Mouse (Mus musculus): ENCODE measurements around the gene Capzb. TPM values are rescaled to one million over a fixed set of nuclear protein-coding genes. Genes with fewer than 3 reads are reported as not detected.

Capzb gene
- polyA plus RNA-seq, 1 experiment from 2014 or later = 250 TPM

DNA sequence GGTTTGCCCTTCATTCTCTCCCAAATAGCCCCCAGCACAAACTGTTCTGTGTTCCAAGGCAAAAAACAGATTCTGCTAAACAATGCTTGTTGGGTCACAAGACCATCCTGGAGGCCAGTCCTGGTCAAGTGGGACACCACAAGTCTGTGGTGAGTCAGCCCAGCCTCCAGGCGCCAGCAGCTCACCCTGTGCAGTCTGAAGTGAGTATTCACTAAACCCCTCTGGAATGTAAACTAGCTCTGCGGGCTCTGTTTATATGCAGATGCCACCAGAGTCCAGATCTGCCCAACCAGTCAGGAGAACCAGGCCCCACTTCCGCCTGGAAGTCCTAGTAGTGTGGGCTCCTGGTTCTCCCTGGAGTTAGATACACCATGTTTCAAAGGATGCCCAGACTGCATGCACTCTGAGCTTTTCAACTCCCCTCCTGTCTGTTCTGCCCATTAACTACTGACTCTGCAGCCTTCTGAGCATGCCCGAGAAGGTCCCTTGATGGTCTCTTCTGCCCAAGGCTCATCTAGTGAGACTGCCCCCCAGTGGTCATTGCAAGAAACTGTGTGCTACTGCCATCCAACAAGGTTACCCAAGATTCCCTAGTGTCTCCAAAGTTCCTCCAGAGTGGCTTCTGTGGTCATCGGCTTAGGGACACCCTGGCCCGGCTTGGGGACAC is 39.9 kb downstream of the Capzb start:
- H3K4me3 ChIP-seq (replicated peaks; ENCODE audit: low read depth, low read length) = no peak overlapping the region
- H3K9me3 ChIP-seq (ENCODE audit: control insufficient read depth, low read length) = no peaks in the 10 kb centered on the region
- H3K27me3 ChIP-seq (ENCODE audit: control insufficient read depth, insufficient read depth, low read length) = no peaks in the 10 kb centered on the region
- DNase-seq (peak; percentile 71), ATAC-seq (ENCODE audit: low FRiP score, low TSS enrichment) (no peak)
- H3K36me3 ChIP-seq (ENCODE audit: control insufficient read depth, insufficient read depth, low read length) = peaks cover 6% of the 10 kb centered on the region; the same call in 1 of the 2 replicates
- H3K9ac ChIP-seq (replicated peaks; ENCODE audit: low read length) = no peak overlapping the region
- 46% methylated on average over 6 of the region's 6 CpGs for WGBS
- H3K4me2 ChIP-seq (ENCODE audit: low read length) = no peak overlapping the region
- no peak overlapping the region for H3K27ac ChIP-seq (replicated peaks; ENCODE audit: low read depth, low read length)
- peaks cover 11% of the 10 kb centered on the region; the same call in 1 of the 2 replicates for H3K4me1 ChIP-seq (ENCODE audit: control insufficient read depth, insufficient read depth, low read length)

DNA sequence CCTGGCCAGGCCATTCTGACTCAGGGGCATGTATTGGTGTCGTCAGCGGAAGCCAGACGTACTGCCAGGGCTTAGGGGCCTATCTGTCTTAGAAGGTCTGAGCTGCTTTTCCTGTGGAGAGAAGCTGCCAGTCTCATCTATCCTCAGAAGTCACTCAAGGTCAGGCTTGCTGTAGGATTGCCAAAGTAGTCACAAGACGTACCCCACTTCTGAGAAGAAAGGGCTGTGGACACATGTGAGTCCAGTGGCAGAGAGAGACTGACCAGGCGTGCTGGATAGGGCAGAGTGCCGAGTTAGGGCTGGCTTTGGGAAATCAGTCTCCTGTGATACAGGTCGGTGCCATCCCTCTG is 40.4 kb downstream of the Capzb start:
- no peaks in the 10 kb centered on the region for H3K27me3 ChIP-seq (ENCODE audit: control insufficient read depth, insufficient read depth, low read length)
- no peak overlapping the region for H3K4me2 ChIP-seq (ENCODE audit: low read length)
- ATAC-seq (ENCODE audit: low FRiP score, low TSS enrichment) (no peak), DNase-seq (no peak)
- WGBS = 94% methylated on average over 7 of the region's 7 CpGs
- H3K4me1 ChIP-seq (ENCODE audit: control insufficient read depth, insufficient read depth, low read length) = peaks cover 11% of the 10 kb centered on the region; the same call in 1 of the 2 replicates
- no peak overlapping the region for H3K27ac ChIP-seq (replicated peaks; ENCODE audit: low read depth, low read length)
- no peak overlapping the region for H3K4me3 ChIP-seq (replicated peaks; ENCODE audit: low read depth, low read length)
- H3K9me3 ChIP-seq (ENCODE audit: control insufficient read depth, low read length) = no peaks in the 10 kb centered on the region
- H3K36me3 ChIP-seq (ENCODE audit: control insufficient read depth, insufficient read depth, low read length) = peaks cover 6% of the 10 kb centered on the region; the same call in 1 of the 2 replicates
- H3K9ac ChIP-seq (replicated peaks; ENCODE audit: low read length) = no peak overlapping the region

DNA sequence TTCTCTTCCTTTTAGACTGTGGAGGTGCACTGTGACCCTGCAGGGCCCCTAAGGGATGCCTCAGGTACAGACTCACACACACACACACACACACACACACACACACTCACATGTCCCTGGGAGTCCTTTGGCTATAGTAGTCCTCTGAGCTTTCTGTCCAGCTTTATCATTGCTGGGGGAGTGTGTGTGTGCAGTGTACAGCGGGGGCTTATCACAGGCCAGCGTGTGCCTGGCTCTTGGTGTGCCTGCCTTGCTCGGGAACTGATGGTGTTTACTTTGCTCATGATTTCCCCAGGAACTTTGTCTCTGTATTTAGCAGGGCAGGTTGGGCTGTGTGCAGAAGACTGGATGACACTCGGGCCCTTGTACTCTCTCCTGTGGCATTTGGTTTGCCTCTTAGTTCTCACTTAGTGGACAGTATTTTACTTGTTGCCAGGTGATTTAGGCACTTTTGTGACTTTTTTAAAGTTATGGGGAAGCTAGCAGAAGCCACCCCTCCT is 41.1 kb downstream of the Capzb start:
- ATAC-seq (ENCODE audit: low FRiP score, low TSS enrichment) (no peak), DNase-seq (no peak)
- Histone ChIP-seq H3K27ac (replicated peaks; ENCODE audit: low read depth, low read length) (no peak overlapping the region), H3K9me3 (ENCODE audit: control insufficient read depth, low read length) (no peaks in the 10 kb centered on the region), H3K4me2 (ENCODE audit: low read length) (no peak overlapping the region), H3K36me3 (ENCODE audit: control insufficient read depth, insufficient read depth, low read length) (peaks cover 9% of the 10 kb centered on the region; the same call in 1 of the 2 replicates), H3K9ac (replicated peaks; ENCODE audit: low read length) (no peak overlapping the region), H3K27me3 (ENCODE audit: control insufficient read depth, insufficient read depth, low read length) (no peaks in the 10 kb centered on the region), H3K4me1 (ENCODE audit: control insufficient read depth, insufficient read depth, low read length) (peaks cover 11% of the 10 kb centered on the region; the same call in 1 of the 2 replicates), H3K4me3 (replicated peaks; ENCODE audit: low read depth, low read length) (no peak overlapping the region)
- 86% methylated on average over 4 of the region's 4 CpGs for WGBS

DNA sequence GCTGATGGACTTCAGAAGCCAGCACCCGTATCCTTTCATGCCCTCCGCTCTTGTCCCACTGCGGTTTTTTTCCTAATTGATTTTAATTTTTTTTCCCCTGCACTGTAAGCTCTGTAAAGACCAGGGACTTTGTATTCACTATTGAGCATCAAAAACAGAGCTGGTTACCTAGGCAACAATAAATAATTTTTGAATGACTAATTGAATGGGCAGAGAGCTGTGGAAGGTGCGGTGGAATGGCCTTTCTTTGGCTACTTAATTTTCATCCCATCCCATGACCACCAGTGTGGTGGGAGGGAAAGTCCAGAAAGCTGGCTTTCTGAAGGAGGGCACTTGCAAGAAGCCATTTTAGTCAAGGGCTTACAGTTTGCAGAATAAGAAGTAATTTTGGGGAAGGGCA is 41.6 kb downstream of the Capzb start:
- WGBS = 74% methylated on average over 4 of the region's 4 CpGs

DNA sequence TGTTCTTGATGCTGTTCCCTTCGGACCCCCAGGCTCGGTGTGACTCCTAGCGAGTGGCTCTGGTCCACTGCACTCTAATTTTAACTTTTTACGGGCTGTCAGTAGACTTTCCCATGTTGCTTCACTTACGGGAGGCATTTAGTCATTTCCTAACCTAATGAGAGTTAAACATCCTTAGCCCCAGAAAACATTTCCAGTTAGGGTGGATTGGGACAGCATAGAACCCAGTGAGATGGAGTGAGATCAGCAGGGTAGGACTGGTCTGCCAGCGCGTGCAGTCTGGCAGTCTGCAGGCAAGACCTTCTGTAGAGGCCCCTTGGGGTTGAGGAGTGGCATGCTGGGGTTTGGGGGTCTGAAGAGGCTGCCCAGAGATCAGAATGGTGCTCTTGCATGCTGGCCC is 42.9 kb downstream of the Capzb start:
- ATAC-seq (ENCODE audit: low FRiP score, low TSS enrichment) (no peak), DNase-seq (no peak)
- WGBS = 95% methylated on average over 7 of the region's 7 CpGs
- no peaks in the 10 kb centered on the region for H3K27me3 ChIP-seq (ENCODE audit: control insufficient read depth, insufficient read depth, low read length)
- peaks cover 6% of the 10 kb centered on the region; the same call in 1 of the 2 replicates for H3K4me1 ChIP-seq (ENCODE audit: control insufficient read depth, insufficient read depth, low read length)
- H3K9me3 ChIP-seq (ENCODE audit: control insufficient read depth, low read length) = no peaks in the 10 kb centered on the region
- H3K4me3 ChIP-seq (replicated peaks; ENCODE audit: low read depth, low read length) = no peak overlapping the region
- peaks cover 27% of the 10 kb centered on the region for H3K36me3 ChIP-seq (ENCODE audit: control insufficient read depth, insufficient read depth, low read length)
- H3K9ac ChIP-seq (replicated peaks; ENCODE audit: low read length) = no peak overlapping the region
- H3K27ac ChIP-seq (replicated peaks; ENCODE audit: low read depth, low read length) = no peak overlapping the region
- H3K4me2 ChIP-seq (ENCODE audit: low read length) = no peak overlapping the region

More for the DNA sequence above, 41.6 kb downstream of the Capzb start:
- peaks cover 14% of the 10 kb centered on the region for H3K36me3 ChIP-seq (ENCODE audit: control insufficient read depth, insufficient read depth, low read length)
- no peak overlapping the region for H3K9ac ChIP-seq (replicated peaks; ENCODE audit: low read length)
- no peak overlapping the region for H3K4me2 ChIP-seq (ENCODE audit: low read length)
- no peak overlapping the region for H3K27ac ChIP-seq (replicated peaks; ENCODE audit: low read depth, low read length)
- no peak for ATAC-seq (ENCODE audit: low FRiP score, low TSS enrichment)
- H3K4me3 ChIP-seq (replicated peaks; ENCODE audit: low read depth, low read length) = no peak overlapping the region
- H3K4me1 ChIP-seq (ENCODE audit: control insufficient read depth, insufficient read depth, low read length) = peaks cover 11% of the 10 kb centered on the region; the same call in 1 of the 2 replicates
- no peaks in the 10 kb centered on the region for H3K27me3 ChIP-seq (ENCODE audit: control insufficient read depth, insufficient read depth, low read length)
- DNase-seq = no peak
- no peaks in the 10 kb centered on the region for H3K9me3 ChIP-seq (ENCODE audit: control insufficient read depth, low read length)

DNA sequence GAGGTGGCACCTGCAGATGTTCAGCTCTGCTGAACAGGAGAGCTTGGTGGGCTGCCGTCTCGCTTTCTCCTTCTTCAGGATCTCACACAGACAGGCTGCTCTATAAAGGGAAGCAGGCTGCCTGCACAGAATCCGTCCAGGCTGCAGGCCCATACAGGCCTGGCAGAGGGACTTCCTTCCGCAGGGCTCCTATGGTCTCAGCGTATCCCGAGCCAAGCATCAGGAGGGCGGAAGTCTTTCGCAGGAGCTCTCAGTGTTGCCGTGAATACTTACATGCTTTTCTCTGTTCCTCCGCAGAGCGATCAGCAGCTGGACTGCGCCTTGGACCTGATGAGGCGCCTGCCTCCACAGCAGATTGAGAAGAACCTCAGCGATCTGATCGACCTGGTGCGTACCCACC is 45.9 kb downstream of the Capzb start:
- Histone ChIP-seq H3K4me1 (ENCODE audit: control insufficient read depth, insufficient read depth, low read length) (0 out of 2 replicates have a peak, but pooled peaks cover 2% of the 10 kb centered on the region), H3K4me3 (replicated peaks; ENCODE audit: low read depth, low read length) (no peak overlapping the region), H3K4me2 (ENCODE audit: low read length) (no peak overlapping the region), H3K27me3 (ENCODE audit: control insufficient read depth, insufficient read depth, low read length) (no peaks in the 10 kb centered on the region), H3K36me3 (ENCODE audit: control insufficient read depth, insufficient read depth, low read length) (peaks cover 38% of the 10 kb centered on the region), H3K9me3 (ENCODE audit: control insufficient read depth, low read length) (no peaks in the 10 kb centered on the region), H3K27ac (replicated peaks; ENCODE audit: low read depth, low read length) (no peak overlapping the region), H3K9ac (replicated peaks; ENCODE audit: low read length) (no peak overlapping the region)
- DNase-seq (no peak), ATAC-seq (ENCODE audit: low FRiP score, low TSS enrichment) (no peak)
- WGBS = 90% methylated on average over 16 of the region's 16 CpGs

DNA sequence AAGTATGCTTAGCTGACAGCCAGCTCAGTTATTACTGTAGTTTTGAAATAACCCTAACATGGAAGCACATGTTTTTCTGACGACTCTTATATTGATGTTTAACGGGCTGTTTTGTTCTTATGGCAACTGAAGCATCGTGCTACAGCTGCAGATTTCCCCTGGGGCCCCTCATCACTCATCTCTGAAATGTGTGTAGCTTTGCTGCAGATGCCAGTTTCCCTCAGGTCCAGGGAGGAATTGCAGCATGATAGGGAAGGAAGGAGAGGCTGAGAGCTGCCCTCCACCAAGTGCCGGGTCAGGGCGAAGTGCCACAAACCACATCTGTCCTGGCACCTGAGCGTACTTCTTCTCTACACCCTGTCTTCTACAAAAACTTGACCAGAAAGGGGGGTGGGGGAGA is 47.6 kb downstream of the Capzb start:
- ATAC-seq (ENCODE audit: low FRiP score, low TSS enrichment) = no peak
- H3K9ac ChIP-seq (replicated peaks; ENCODE audit: low read length) = no peak overlapping the region
- WGBS = 86% methylated on average over 6 of the region's 6 CpGs

DNA sequence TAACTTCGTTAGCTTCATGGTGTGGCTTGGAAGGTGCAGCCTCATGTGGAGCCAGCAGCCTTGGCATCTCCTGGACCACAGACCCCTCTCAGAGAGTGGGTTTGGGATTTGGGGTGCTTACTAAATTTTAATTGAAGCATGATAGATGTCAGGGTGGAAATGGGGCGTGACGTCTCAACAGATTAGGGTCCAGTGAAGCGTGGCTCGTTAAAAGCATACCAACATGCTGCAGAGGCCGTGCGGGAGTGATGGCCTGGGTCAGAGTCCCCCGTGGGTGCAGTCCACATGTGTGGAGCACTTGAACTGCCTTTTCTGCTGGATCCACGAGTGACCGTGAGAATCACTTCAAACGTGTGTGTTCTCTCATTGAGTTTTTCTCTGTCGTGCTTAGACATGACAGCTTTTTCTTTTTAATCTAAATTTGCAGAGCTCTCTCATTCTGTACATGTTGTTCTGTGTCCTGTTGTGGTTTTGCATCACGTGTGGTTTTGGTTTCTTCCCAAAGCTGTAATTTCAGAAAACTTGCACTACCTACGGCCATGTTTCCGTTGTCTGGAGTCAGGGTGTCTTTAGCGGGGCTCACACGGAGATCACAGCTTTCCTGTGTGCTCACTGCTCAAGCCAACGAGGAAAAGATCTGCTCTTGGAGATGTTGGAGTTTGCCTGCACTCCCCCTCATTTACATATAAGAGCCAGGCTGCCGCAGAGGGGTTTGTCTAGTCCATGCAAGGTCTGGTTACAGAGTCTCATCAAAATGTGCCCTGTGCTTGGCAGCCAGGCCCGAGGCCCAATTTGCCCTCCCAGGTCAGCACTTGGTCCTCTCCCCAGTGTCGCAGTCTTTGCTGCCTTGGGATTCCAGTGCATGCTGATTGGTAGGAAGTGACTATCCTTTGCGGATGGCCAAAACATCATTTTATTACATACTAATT is 49.2 kb downstream of the Capzb start:
- ATAC-seq (ENCODE audit: low FRiP score, low TSS enrichment) (no peak), DNase-seq (no peak)
- no peak overlapping the region for H3K9ac ChIP-seq (replicated peaks; ENCODE audit: low read length)
- no peak overlapping the region for H3K4me3 ChIP-seq (replicated peaks; ENCODE audit: low read depth, low read length)
- no peak overlapping the region for H3K4me2 ChIP-seq (ENCODE audit: low read length)
- H3K27me3 ChIP-seq (ENCODE audit: control insufficient read depth, insufficient read depth, low read length) = no peaks in the 10 kb centered on the region
- 72% methylated on average over 22 of the region's 22 CpGs for WGBS
- H3K27ac ChIP-seq (replicated peaks; ENCODE audit: low read depth, low read length) = no peak overlapping the region
- H3K4me1 ChIP-seq (ENCODE audit: control insufficient read depth, insufficient read depth, low read length) = peaks cover 18% of the 10 kb centered on the region
- peaks cover 41% of the 10 kb centered on the region for H3K36me3 ChIP-seq (ENCODE audit: control insufficient read depth, insufficient read depth, low read length)
- no peaks in the 10 kb centered on the region for H3K9me3 ChIP-seq (ENCODE audit: control insufficient read depth, low read length)

More for the DNA sequence above, 47.6 kb downstream of the Capzb start:
- no peaks in the 10 kb centered on the region for H3K9me3 ChIP-seq (ENCODE audit: control insufficient read depth, low read length)
- H3K4me1 ChIP-seq (ENCODE audit: control insufficient read depth, insufficient read depth, low read length) = 0 out of 2 replicates have a peak, but pooled peaks cover 4% of the 10 kb centered on the region
- no peaks in the 10 kb centered on the region for H3K27me3 ChIP-seq (ENCODE audit: control insufficient read depth, insufficient read depth, low read length)
- H3K27ac ChIP-seq (replicated peaks; ENCODE audit: low read depth, low read length) = no peak overlapping the region
- no peak overlapping the region for H3K4me2 ChIP-seq (ENCODE audit: low read length)
- peaks cover 41% of the 10 kb centered on the region for H3K36me3 ChIP-seq (ENCODE audit: control insufficient read depth, insufficient read depth, low read length)
- no peak for DNase-seq
- H3K4me3 ChIP-seq (replicated peaks; ENCODE audit: low read depth, low read length) = no peak overlapping the region
